Mouse (Mus musculus): ENCODE measurements around the gene Vps18. TPM values are rescaled to one million over a fixed set of nuclear protein-coding genes. Genes with fewer than 3 reads are reported as not detected.

The Vps18 gene
- polyA plus RNA-seq, 1 experiment from 2014 or later, result 23.8 TPM

GRCm38 (mm10) chr2:119304798-119305208 lies 16.3 kb downstream of the Vps18 start:
- H3K36me3 ChIP-seq, result no peaks in the 10 kb centered on the region
- H3K9ac ChIP-seq, result no peak overlapping the region
- no peak overlapping the region for H3K4me2 ChIP-seq (replicated peaks)
- H3K27ac ChIP-seq, result no peak overlapping the region
- no peaks in the 10 kb centered on the region for H3K27me3 ChIP-seq
- peak; percentile 35; the same call in 1 of the 2 replicates for ATAC-seq (ENCODE audit: insufficient number of reproducible peaks, insufficient read depth, low FRiP score, low TSS enrichment)
- H3K4me1 ChIP-seq, result peaks cover 16% of the 10 kb centered on the region
- H3K9me3 ChIP-seq, result no peaks in the 10 kb centered on the region
- WGBS, result 19% methylated on average over 2 of the region's 3 CpGs
- no peak overlapping the region for H3K4me3 ChIP-seq

- H3K27me3 ChIP-seq, result peaks cover 6% of the 10 kb centered on the region; the same call in 1 of the 2 replicates
Observed at GRCm38 (mm10) chr2:119311544-119311943, 23.0 kb downstream of the Vps18 start.

GRCm38 (mm10) chr2:119312380-119312958 lies 23.9 kb downstream of the Vps18 start:
- no peak overlapping the region for H3K27ac ChIP-seq
- no peak overlapping the region for H3K9ac ChIP-seq
- H3K9me3 ChIP-seq, result no peaks in the 10 kb centered on the region
- no peak for ATAC-seq (ENCODE audit: insufficient number of reproducible peaks, insufficient read depth, low FRiP score, low TSS enrichment)
- 30% methylated on average over 2 of the region's 2 CpGs for WGBS
- H3K4me2 ChIP-seq (replicated peaks), result no peak overlapping the region
- H3K27me3 ChIP-seq, result peaks cover 6% of the 10 kb centered on the region; the same call in 1 of the 2 replicates
- H3K4me1 ChIP-seq, result peaks cover 6% of the 10 kb centered on the region
- H3K36me3 ChIP-seq, result no peaks in the 10 kb centered on the region
- H3K4me3 ChIP-seq, result no peak overlapping the region

More at GRCm38 (mm10) chr2:119311544-119311943, 23.0 kb downstream of the Vps18 start:
- no peak overlapping the region for H3K4me3 ChIP-seq
- H3K9me3 ChIP-seq, result no peaks in the 10 kb centered on the region
- no peaks in the 10 kb centered on the region for H3K36me3 ChIP-seq
- WGBS, result 37% methylated on average over 12 of the region's 12 CpGs
- no peak overlapping the region for H3K4me2 ChIP-seq (replicated peaks)
- H3K27ac ChIP-seq, result 0 out of 2 replicates have a peak overlapping the region, but pooled peaks have one; percentile 17
- no peak overlapping the region for H3K9ac ChIP-seq
- no peak for ATAC-seq (ENCODE audit: insufficient number of reproducible peaks, insufficient read depth, low FRiP score, low TSS enrichment)
- H3K4me1 ChIP-seq, result peaks cover 6% of the 10 kb centered on the region

GRCm38 (mm10) chr2:119313780-119314479 lies 25.4 kb downstream of the Vps18 start:
- 20% methylated on average over 10 of the region's 10 CpGs for WGBS
- no peak overlapping the region for H3K4me3 ChIP-seq
- no peaks in the 10 kb centered on the region for H3K9me3 ChIP-seq
- H3K9ac ChIP-seq, result no peak overlapping the region
- no peaks in the 10 kb centered on the region for H3K36me3 ChIP-seq
- H3K4me1 ChIP-seq, result peaks cover 6% of the 10 kb centered on the region
- H3K27ac ChIP-seq, result no peak overlapping the region
- H3K27me3 ChIP-seq, result peaks cover 10% of the 10 kb centered on the region; the same call in 1 of the 2 replicates
- ATAC-seq (ENCODE audit: insufficient number of reproducible peaks, insufficient read depth, low FRiP score, low TSS enrichment), result no peak
- H3K4me2 ChIP-seq (replicated peaks), result no peak overlapping the region

GRCm38 (mm10) chr2:119314742-119315310 lies 26.3 kb downstream of the Vps18 start:
- Histone ChIP-seq H3K4me2 (replicated peaks) (no peak overlapping the region), H3K4me1 (peaks cover 6% of the 10 kb centered on the region), H3K4me3 (no peak overlapping the region), H3K36me3 (no peaks in the 10 kb centered on the region), H3K9me3 (no peaks in the 10 kb centered on the region), H3K27me3 (peaks cover 10% of the 10 kb centered on the region; the same call in 1 of the 2 replicates), H3K27ac (no peak overlapping the region), H3K9ac (no peak overlapping the region)
- no peak; the same call in 1 of the 2 replicates for ATAC-seq (ENCODE audit: insufficient number of reproducible peaks, insufficient read depth, low FRiP score, low TSS enrichment)
- WGBS, result 74% methylated on average over 12 of the region's 12 CpGs

GRCm38 (mm10) chr2:119318043-119318710 lies 29.6 kb downstream of the Vps18 start:
- 58% methylated on average over 3 of the region's 3 CpGs for WGBS
- no peaks in the 10 kb centered on the region for H3K9me3 ChIP-seq
- peaks cover 43% of the 10 kb centered on the region for H3K27me3 ChIP-seq

GRCm38 (mm10) chr2:119320571-119320970 lies 32.0 kb downstream of the Vps18 start:
- no peak overlapping the region for H3K9ac ChIP-seq
- peaks cover 67% of the 10 kb centered on the region for H3K27me3 ChIP-seq
- H3K4me2 ChIP-seq (replicated peaks), result no peak overlapping the region
- H3K4me1 ChIP-seq, result peaks cover 34% of the 10 kb centered on the region
- no peak for ATAC-seq (ENCODE audit: insufficient number of reproducible peaks, insufficient read depth, low FRiP score, low TSS enrichment)
- H3K9me3 ChIP-seq, result no peaks in the 10 kb centered on the region
- H3K4me3 ChIP-seq, result no peak overlapping the region
- 70% methylated on average over 8 of the region's 8 CpGs for WGBS
- H3K27ac ChIP-seq, result no peak overlapping the region
- no peaks in the 10 kb centered on the region for H3K36me3 ChIP-seq

More at GRCm38 (mm10) chr2:119318043-119318710, 29.6 kb downstream of the Vps18 start:
- H3K9ac ChIP-seq, result no peak overlapping the region
- no peak for ATAC-seq (ENCODE audit: insufficient number of reproducible peaks, insufficient read depth, low FRiP score, low TSS enrichment)
- H3K4me2 ChIP-seq (replicated peaks), result no peak overlapping the region
- H3K4me1 ChIP-seq, result peaks cover 19% of the 10 kb centered on the region
- H3K36me3 ChIP-seq, result no peaks in the 10 kb centered on the region
- H3K27ac ChIP-seq, result no peak overlapping the region
- H3K4me3 ChIP-seq, result no peak overlapping the region

- Histone ChIP-seq H3K36me3 (no peaks in the 10 kb centered on the region), H3K27ac (no peak overlapping the region), H3K4me1 (peaks cover 48% of the 10 kb centered on the region), H3K4me3 (peak overlapping the region; percentile 36), H3K9ac (peak overlapping the region; percentile 45; the same call in 1 of the 2 replicates), H3K9me3 (no peaks in the 10 kb centered on the region), H3K27me3 (peaks cover 75% of the 10 kb centered on the region), H3K4me2 (replicated peaks) (peak overlapping the region; percentile 72)
- ATAC-seq (ENCODE audit: insufficient number of reproducible peaks, insufficient read depth, low FRiP score, low TSS enrichment), result no peak
- 3% methylated on average over 47 of the region's 48 CpGs for WGBS
Observed at GRCm38 (mm10) chr2:119321771-119322586, 33.4 kb downstream of the Vps18 start.

- Histone ChIP-seq H3K9ac (peak overlapping the region; percentile 45), H3K36me3 (no peaks in the 10 kb centered on the region), H3K9me3 (no peaks in the 10 kb centered on the region), H3K27me3 (peaks cover 82% of the 10 kb centered on the region), H3K4me2 (replicated peaks) (peak overlapping the region; percentile 72), H3K4me3 (peak overlapping the region; percentile 36), H3K27ac (no peak overlapping the region), H3K4me1 (peaks cover 51% of the 10 kb centered on the region)
- 4% methylated on average over 39 of the region's 39 CpGs for WGBS
- ATAC-seq (ENCODE audit: insufficient number of reproducible peaks, insufficient read depth, low FRiP score, low TSS enrichment), result 0 out of 2 replicates have a peak, but pooled peaks have one; percentile 54
Observed at GRCm38 (mm10) chr2:119322587-119323300, 34.2 kb downstream of the Vps18 start.

- H3K4me3 ChIP-seq, result peak overlapping the region; percentile 44
Observed at GRCm38 (mm10) chr2:119323866-119324575, 35.5 kb downstream of the Vps18 start.

More at GRCm38 (mm10) chr2:119323866-119324575, 35.5 kb downstream of the Vps18 start:
- no peak overlapping the region for H3K9ac ChIP-seq
- H3K4me2 ChIP-seq (replicated peaks), result peak overlapping the region; percentile 83
- ATAC-seq (ENCODE audit: insufficient number of reproducible peaks, insufficient read depth, low FRiP score, low TSS enrichment), result no peak
- no peak overlapping the region for H3K27ac ChIP-seq
- peaks cover 90% of the 10 kb centered on the region for H3K27me3 ChIP-seq
- no peaks in the 10 kb centered on the region for H3K9me3 ChIP-seq
- peaks cover 51% of the 10 kb centered on the region for H3K4me1 ChIP-seq
- 3% methylated on average over 32 of the region's 32 CpGs for WGBS
- no peaks in the 10 kb centered on the region for H3K36me3 ChIP-seq
